Mouse (Mus musculus) liver, adult 2 months (tissue): ENCODE results near the gene Herpud2.

Source experiments
- CTCF ChIP-seq: fragments of 200-500 bp; IDR thresholded peaks from 2 replicates; pipeline ENCODE4 v1.5.1; 2011; ENCODE audit warnings: low read depth, low read length, control low read depth
- POLR2A ChIP-seq: fragments of 200-500 bp; IDR thresholded peaks from 2 replicates; pipeline ENCODE4 v1.6.1; 2011; ENCODE audit warnings: low read length, control low read depth; ENCODE audit not compliant: insufficient read depth; ENCODE audit errors: extremely low read depth

DNA sequence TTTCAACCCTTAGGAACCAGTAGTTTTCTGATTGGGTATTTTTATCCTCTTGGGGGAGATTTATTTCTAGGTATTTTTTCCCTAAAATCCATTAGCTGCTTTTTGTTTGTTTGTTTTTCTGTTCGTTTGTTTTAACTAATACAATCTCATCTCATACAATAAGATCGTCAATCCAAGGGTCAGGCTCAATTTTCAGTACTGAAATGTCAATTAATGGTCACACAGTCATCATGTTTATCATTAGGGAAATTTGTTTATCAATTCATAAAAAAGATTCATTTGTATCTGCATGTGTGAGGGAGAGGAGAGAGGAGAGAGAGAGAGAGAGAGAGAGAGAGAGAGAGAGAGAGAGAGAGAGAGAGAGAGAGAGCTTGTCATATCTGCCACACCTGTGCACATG, 62.5 kb downstream of the Herpud2 start, which contains the start of gene Gm10181:
- TF ChIP-seq POLR2A (no peak), CTCF (no peak)
